Mouse (Mus musculus) hindbrain, embryonic 12.5 days (tissue): ENCODE measurements around the gene Ptprb. TPM values are rescaled to one million over a fixed set of nuclear protein-coding genes. Genes with fewer than 3 reads are reported as not detected.

Experiments
- polyA plus RNA-seq: library from polyadenylated mRNA; unstranded; fragments of >200 nt; fragmentation: Nextera tagmentation; extraction: Ambion mirVana; gene quantifications from 2 replicates; pipeline ENCODE4 v1.2.1, GENCODE M21; 2016

The Ptprb gene
- polyA plus RNA-seq, 1 experiment from 2014 or later: 3.6 TPM

Other genes with a start within 250 kb of the Ptprb start
- gene 4933416C03Rik, start 161.6 kb upstream of the Ptprb start, polyA plus RNA-seq: 0.13 TPM in 1 of 2 replicates, not detected in the other
- 19.9 and 20.5 TPM in 2 replicates for gene Kcnmb4, start 198.4 kb downstream of the Ptprb start, polyA plus RNA-seq